Mouse (Mus musculus) heart, adult 8-10 months (tissue): ENCODE data around the gene Lrrc27. TPM values are rescaled to one million over a fixed set of nuclear protein-coding genes. Genes with fewer than 3 reads are reported as not detected.

ENCODE experiments used
- DNase-seq: peaks from one replicate; pipeline ENCODE4 v3.0.0; 2022; ENCODE audit warnings: low spot score
- total RNA-seq, 4 experiments: library from RNA; stranded (reverse); gene quantifications; 2 replicates each; pipeline ENCODE4 v1.2.4; 2022

Gene Lrrc27
- total RNA-seq, 4 experiments from 2014 or later, result 15.6 to 18.8 (median 16.4) TPM

- no peak for DNase-seq
Observed at GRCm38 (mm10) chr7:139246086-139246485, 33.3 kb downstream of the Lrrc27 start.

- DNase-seq, result peak; percentile 60
Observed at GRCm38 (mm10) chr7:139246931-139247880, 34.4 kb downstream of the Lrrc27 start.

- peak; percentile 90 for DNase-seq
Observed at GRCm38 (mm10) chr7:139247881-139248614, 35.3 kb downstream of the Lrrc27 start, which contains the start of gene Pwwp2b. Gene Pwwp2b (plus strand): TSS chr7:139248482.

DNA sequence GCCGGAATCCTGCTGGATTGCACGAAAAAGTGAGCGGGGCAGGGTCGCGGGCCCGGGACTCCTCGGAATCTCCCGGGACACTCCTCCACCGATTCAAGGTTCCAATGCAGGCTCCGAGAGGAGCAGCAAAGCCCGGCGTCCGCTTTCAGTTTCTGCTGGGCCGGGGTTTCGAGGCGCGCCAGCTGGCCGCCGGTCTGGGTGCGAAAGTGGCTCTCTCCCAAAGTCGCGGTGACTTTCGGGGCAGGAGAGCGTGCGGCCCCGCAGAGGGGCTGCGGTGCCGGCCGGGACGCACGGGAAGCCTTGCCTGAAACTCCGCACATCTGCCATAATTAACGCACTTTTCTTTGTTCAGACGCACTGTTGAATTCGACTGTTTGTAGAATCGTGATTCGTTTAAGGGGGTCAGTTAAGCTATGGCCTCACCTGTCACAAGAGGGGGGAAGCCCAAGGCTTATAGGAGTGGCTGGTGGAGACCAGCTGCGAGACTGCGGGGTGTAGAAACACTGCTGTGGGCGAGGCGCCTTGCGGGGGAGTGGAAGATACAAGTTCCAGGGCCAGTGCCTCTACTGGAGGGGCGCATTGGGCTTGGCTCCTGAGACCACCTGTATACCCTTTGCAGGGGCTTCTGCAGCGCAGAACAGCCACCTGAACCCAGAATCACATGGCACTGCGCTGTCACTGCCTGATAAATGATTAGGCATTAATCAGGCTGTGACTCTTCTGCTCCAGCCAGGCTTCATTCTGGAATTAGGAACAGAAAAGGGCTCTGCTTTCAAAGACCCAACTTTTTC lies 36.0 kb downstream of the Lrrc27 start:
- no peak for DNase-seq

DNA sequence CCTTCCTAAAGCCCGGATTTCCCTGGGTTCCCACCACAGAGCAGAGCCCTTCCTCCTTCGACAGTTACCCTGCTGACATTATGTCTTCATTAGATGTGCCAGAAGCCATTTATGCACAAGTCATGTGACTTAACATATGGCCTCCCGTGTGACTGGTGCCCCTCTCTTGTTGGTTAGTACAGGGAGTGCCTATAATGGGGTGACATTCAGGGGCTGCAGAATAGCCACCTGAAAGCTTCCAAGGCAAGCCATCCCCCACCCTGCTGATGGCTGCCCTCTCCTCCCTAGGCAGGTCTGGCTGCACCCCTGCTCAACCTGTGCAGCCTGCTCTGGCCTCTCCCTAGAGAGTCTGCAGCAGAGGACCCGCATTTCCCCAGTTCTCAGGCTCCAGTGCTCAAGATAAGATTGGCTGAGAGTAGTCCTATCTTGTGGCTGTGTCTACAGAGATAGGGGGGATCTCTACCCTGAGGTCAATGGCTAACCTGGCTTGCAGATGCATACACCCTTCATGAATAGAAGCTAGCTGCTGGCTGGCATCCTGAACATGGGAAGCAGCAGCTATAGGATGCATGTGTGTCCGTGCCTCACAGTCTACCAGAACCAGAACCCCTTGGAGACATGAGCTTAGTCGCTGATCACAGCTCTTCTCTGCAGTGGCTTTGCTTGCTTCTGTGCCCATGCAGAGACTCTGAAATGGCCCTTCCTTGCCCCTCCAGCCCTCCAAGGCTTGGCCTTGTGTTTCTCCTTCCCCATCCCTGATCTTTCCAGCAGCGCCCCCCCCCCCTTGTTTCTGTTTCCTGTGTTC lies 36.8 kb downstream of the Lrrc27 start:
- no peak for DNase-seq

GRCm38 (mm10) chr7:139251881-139252301 lies 39.1 kb downstream of the Lrrc27 start:
- peak; percentile 59 for DNase-seq

- DNase-seq, result no peak
Observed at GRCm38 (mm10) chr7:139252566-139252965, 39.8 kb downstream of the Lrrc27 start.

DNA sequence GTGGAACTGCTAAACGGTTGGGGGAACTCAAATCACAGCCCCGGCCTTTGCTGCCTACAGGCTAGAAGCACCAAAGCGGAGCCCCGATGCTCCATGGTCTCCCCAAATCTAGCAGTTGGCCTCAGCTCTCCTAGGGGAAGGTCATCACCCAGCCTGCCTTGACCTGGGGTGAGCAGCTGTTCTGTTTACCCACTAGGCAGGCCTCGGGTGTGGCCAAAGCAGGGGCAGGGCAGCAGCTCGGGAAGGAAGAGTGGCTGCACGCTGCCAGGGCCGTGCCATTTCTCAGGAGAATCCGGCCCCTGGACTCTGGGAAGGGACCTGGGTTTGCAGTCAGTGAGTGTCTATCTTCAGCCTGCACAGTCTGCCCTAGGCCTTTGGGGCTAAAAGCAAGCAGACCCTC lies 40.2 kb downstream of the Lrrc27 start:
- no peak for DNase-seq

DNA sequence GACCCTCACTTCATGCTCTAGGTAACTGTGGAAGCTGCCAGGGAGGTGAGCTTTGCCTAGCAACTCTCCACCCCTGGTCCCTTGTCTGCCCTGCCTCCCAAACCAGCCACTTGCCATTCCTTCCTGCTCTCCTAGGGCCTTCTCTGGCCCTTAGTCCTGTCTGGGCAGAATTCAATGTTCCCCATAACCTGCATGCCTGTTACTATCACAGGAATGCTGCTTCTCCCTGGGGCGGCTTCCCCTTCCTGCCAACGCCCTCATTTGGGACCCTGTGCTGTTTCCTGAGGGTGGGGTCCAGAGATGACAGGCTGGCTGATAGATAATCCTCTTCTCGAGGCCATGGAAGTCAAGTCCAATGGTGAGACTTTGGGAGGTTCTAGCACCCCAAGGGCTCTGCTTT lies 40.7 kb downstream of the Lrrc27 start:
- DNase-seq, result no peak

GRCm38 (mm10) chr7:139254626-139255025 lies 41.8 kb downstream of the Lrrc27 start:
- DNase-seq, result no peak

DNA sequence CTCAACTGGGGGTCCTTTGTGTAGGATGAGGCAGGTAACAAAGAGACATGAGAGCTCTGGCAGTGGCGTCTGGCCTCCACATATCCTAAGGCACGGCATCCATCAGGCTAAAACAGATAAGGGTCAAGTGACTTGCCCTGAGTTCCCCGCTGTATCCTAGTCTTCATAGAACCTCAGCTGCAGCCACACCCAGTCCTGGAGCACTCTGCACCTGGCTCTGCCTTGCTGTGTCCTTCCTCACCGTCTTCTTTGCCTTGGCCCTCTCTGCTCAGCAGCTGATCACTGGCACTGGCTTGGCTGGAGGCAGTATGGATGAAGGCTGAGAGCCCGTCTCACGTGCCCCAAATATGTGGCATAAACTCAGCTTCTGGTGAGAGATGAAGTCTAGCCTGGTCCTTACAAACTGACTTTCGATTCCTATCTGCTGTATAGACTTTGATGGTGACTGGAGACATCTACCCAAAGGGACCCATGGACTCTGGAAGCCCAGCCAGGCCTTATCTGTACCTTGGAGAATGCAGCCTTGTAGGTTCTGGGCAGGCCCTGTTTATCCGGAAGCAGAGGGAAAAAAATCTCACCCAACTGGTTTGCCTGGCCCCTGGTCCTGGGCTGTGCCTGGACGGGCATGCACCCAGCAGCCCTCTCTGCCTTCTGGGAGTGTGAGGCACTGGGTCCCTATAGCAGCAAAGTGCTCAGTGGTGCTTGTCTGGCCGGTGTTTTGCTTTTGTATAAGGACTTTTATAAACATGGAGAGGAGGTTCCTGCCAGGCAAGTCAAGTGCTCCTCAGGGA lies 45.2 kb downstream of the Lrrc27 start:
- no peak for DNase-seq

- no peak for DNase-seq
Observed at GRCm38 (mm10) chr7:139264337-139264736, 51.5 kb downstream of the Lrrc27 start.

- DNase-seq, result no peak
Observed at GRCm38 (mm10) chr7:139265634-139266033, 52.8 kb downstream of the Lrrc27 start.

- DNase-seq, result no peak
Observed at GRCm38 (mm10) chr7:139266431-139266830, 53.6 kb downstream of the Lrrc27 start.

DNA sequence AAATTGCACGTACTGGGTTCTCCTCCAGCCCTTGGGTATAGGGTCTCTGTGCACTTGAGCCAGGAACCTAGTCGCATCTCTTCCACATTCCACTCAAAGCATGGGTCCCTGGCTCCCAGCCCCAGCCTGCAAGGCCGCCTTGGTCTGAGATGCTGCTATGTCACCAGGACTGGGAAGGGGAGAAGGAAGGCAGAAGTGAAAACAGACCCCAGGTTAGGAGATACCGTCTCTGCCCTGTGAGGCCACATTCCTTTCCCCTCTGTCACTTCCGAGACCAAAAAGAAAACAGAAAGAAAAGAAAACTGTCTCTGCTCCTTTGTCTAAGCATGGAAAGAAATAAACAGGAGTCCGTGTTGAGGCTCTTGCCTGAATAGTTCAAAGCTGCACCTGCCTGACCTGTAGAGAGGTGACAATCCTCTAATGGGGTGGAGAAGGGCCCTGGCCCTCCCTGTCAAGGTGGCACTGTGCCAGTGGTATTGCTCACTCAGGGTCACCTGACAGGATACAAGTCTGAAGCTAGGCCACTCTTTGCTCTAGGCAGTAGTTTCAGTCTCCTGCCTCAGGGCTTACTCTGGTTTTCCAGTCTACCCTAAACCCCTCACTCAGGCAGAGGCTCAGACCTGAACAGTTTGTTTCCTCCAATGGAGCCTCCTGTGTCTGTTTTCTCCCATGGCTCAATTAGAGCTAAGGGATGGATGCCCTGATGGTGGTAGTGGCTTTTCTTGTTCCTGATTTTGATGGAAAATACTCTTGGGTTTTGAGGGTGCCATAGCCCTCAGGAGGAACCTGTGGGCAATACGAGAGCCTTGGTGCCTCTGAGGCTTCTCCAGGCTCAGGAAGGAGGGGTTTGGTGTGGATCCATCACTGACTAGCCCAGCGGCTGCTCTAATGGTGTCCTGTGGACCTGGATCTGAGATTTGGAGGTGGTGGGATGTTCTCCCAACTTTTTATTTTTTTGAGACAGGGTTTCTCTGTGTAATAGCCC lies 54.4 kb downstream of the Lrrc27 start:
- no peak for DNase-seq

DNA sequence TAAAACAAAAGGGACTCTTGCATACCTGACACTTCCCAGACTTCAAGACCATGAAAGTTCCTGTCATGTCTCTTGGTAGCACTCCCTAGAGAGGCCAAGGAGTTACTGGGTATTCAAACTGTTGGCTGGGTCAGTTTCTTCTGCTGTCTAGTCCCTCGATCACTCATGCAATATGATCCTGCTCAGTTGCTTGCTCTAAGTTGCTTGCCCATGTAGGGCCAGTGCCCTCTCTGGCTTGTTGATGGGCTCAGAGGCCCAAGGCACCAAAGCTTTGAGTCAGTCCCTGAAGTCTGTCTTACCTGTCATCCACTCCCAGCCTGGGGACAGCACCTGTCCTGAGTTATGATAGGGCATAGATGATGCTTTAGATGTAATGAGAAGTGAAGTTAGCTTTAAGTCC lies 58.0 kb downstream of the Lrrc27 start:
- no peak for DNase-seq

DNA sequence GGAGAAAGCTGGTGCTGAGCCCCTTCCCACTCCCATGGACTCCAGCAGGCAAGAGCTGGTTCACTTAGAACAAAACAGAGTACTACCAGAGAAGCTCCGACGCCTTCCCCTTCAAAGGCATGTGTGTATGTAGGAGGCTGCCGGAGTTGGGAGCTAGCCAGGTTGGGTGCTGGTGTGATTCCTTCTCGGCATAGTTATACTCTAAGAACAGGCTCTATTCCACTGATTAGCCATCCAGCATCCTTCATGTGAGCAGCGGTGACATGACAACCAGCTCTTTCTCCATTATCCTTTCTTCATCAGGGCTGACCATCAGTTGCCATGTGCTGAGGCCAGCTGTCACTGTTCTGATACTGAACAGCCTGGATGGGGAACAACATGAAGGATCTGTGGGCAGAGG lies 59.1 kb downstream of the Lrrc27 start:
- no peak for DNase-seq

DNA sequence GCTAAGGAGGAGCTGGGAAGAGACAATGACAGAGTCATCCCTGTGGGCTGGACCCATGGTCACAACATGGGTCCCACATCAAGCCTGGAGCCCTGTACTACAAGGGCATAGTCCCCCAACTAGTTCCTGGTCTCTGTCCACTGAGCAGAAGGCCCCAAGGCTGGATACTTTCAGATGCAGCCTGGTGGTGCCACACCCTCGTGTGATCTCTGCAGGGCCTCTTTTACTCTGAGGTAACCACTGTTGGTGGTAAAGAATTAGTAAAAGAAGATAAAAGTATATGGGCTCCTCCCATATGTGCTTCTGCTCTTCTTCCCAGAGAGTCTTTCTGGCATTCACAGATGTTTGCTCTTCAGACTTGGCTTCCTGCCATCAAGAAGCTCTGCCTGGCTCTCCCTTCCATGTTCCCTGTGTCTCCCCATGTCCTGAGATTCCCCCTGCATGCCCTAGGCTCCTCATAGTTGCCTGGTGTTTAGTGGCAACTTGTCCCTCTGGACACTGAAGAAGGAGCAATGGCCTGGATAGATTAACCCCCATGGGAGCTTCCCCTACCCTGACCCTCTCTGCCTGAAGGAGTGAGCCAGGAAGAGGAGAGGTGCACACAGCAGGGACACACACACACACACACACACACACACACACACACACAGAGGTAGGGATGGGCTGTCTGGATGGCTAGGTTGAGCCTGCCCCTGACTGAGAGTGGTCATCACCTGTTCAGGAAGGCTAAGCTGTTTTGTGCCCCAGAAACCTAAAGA lies 60.0 kb downstream of the Lrrc27 start:
- DNase-seq, result no peak
